Mouse (Mus musculus) retina, postnatal 1 day (tissue): ENCODE measurements around the gene Gm21028.
"Not testable (repeated sequence)": the region's sequence is repeated elsewhere in the genome, so short reads cannot be mapped to it uniquely, and the experiment has no call there.

ENCODE experiments used
- DNase-seq: peaks from one replicate; pipeline ENCODE4 v3.0.0-alpha.2; 2012

Gene Gm21028

GRCm38 (mm10) chr7:42578488-42578887, at the start of gene Gm21028:
Gene Gm21028, minus strand, starts transcription at chr7:42578588.
- no peak for DNase-seq

- DNase-seq, result not testable (repeated sequence)
Measured at GRCm38 (mm10) chr7:42595666-42596065, 17.3 kb upstream of the Gm21028 start.

GRCm38 (mm10) chr7:42592413-42592812, 14.0 kb upstream of the Gm21028 start, which contains the start of gene Zfp977:
Gene Zfp977, minus strand, starts transcription at chr7:42592547.
- DNase-seq, result not testable (repeated sequence)

- DNase-seq, result not testable (repeated sequence)
Measured at GRCm38 (mm10) chr7:42591311-42591710, 12.9 kb upstream of the Gm21028 start.

GRCm38 (mm10) chr7:42551766-42552165, 26.6 kb downstream of the Gm21028 start:
- DNase-seq, result no peak
